ENCODE assay signal across 15 mouse cellular contexts in the genomic region with DNA sequence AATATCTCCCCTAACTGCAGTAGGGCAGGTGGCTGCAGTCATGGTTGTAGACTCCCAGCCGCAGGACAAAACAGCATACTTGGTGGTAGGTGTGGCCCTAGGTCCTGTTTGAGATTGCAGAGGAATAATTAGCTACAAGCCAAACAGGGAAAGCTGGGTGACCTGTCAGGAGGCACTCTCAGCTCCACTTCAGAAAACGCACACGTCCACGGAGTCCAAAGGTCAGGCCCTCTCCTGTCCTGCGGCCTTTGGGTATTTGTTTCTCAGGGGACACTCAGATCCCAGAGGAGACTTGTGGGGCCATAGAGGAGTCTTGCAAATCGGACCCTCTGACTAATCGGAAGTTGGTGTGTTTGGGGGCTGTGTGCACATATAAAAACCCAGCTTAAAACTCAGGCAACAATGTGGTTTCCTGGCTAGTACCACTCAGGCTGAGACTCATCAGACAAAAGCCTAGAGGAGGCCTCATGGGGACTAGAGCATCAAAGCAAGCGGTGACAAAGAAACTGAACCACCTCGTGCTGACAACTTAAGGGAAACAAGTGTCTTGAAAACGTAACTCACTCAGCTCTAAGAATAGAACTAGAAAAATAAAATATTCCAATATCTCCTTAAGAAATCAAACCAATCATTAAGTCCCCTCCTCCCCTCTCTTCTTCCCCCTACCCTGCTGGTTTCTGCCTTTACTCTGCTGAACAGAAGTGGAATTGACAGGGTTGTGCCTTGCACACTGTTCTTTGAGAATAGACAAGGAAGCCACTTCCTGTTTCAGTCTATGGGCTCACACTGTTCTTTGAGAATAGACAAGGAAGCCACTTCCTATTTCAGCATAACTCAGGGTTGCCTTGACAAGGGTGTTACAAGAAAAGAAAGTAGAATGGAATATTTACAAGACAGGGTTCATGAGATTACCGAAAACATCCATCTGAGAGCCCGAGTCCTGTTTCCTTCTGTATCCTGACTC. TPM values are rescaled to one million over a fixed set of nuclear protein-coding genes. Genes with fewer than 3 reads are reported as not detected.
A peak's percentile ranks its signal among the peaks of the same experiment; 100 is the strongest.
DNase-seq lines count a peak whose midpoint lies in the region; ATAC-seq and TF ChIP-seq lines count a peak whose summit lies in the region.
"Had no signal": no experiment of that assay in that cellular context is flagged by ENCODE, and none has a peak within 500 bp of the region (broad histone marks: within the 10 kb centered on the region; RNA-seq: fewer than 3 reads in every experiment).

No protein-coding gene starts in this region.

- peak; percentile 66 for ATAC-seq in monocyte, adult 5-6 weeks (replicated peaks; ENCODE audit: insufficient number of reproducible peaks, low FRiP score, low TSS enrichment, poor library complexity, severe bottlenecking)
- ATAC-seq: intestine, embryonic 15.5 days had no signal

- TF ChIP-seq CTCF in bone marrow macrophage, adult 2 months (IDR thresholded peaks at IDR 0.05; ENCODE audit: low read depth, low read length) = no peak

- H3K4me3 ChIP-seq in bone marrow macrophage, adult 2 months (ENCODE audit: insufficient read depth, low read length) = no peak overlapping the region
- H3K4me3 ChIP-seq: heart, embryonic 15.5 days; intestine, embryonic 15.5 days; midbrain, embryonic 12.5 days; neural tube, embryonic 15.5 days had no signal

- H3K4me1 ChIP-seq in bone marrow macrophage, adult 2 months (ENCODE audit: control insufficient read depth, insufficient read depth, low read length) = peaks cover 39% of the 10 kb centered on the region
- H3K4me1 ChIP-seq: heart, embryonic 15.5 days; intestine, embryonic 15.5 days; midbrain, embryonic 12.5 days; neural tube, embryonic 15.5 days had no signal

- intact Hi-C loops in left cerebral cortex, postnatal 14 days (cut with DNase I) = no loop called here

- TF ChIP-seq POLR2A in bone marrow macrophage, adult 2 months (IDR thresholded peaks at IDR 0.05; ENCODE audit: borderline replicate concordance, low read depth, low read length) = no peak

- peak; percentile 32 for DNase-seq in lung, postnatal 36 days
- DNase-seq in lung, postnatal 10 days = no peak
- DNase-seq in thymus, postnatal 4 days = peak; percentile 42
- DNase-seq in urinary bladder, postnatal 14 days (ENCODE audit: low spot score) = no peak
- DNase-seq in left cerebral cortex, postnatal 14 days (ENCODE audit: low spot score in 2 of 2) = no peak
- DNase-seq: adrenal gland, adult 2 months; gastrocnemius, postnatal 14 days had no signal

- H3K27ac ChIP-seq in bone marrow macrophage, adult 2 months (ENCODE audit: insufficient read depth, low read depth, low read length) = peak overlapping the region; percentile 61
- H3K27ac ChIP-seq: heart, embryonic 15.5 days; intestine, embryonic 15.5 days; liver, embryonic 14.5 days; midbrain, embryonic 12.5 days; neural tube, embryonic 15.5 days had no signal

RNA-seq across cellular contexts. Expression of a gene that starts 20.0 kb away (rescaled TPM):
- polyA plus RNA-seq in bone marrow macrophage, adult 2 months (2012; ENCODE audit: insufficient read depth, insufficient read length, missing spikeins) = 12.6 and 15.2 TPM in 2 replicates
- total RNA-seq in monocyte, adult 5-6 weeks (2017) = not detected in 3 replicates
- total RNA-seq in left cerebral cortex, postnatal 14 days (2021) = 10 to 100 TPM; 18.6 to 19.9 TPM

RNA-seq across cellular contexts. Expression of a gene that starts 40.1 kb away (rescaled TPM):
- 8.9 and 11.2 TPM in 2 replicates for polyA plus RNA-seq in bone marrow macrophage, adult 2 months (2012; ENCODE audit: insufficient read depth, insufficient read length, missing spikeins)
- 4.5 to 14.9 TPM (median 5.4 TPM) in 3 replicates for total RNA-seq in monocyte, adult 5-6 weeks (2017)
- total RNA-seq in left cerebral cortex, postnatal 14 days (2021) = 10 to 100 TPM; 19.9 to 22.1 TPM

RNA-seq across cellular contexts. Expression of a gene that starts 50.6 kb away (rescaled TPM):
- 0.15 TPM in 1 of 2 replicates, not detected in the other for polyA plus RNA-seq in bone marrow macrophage, adult 2 months (2012; ENCODE audit: insufficient read depth, insufficient read length, missing spikeins)
- 0.68 TPM in 1 of 3 replicates, not detected in the others for total RNA-seq in monocyte, adult 5-6 weeks (2017)
- total RNA-seq in left cerebral cortex, postnatal 14 days (2021) = 1 to 10 TPM in 1 of 2 experiments, under 1 TPM in 1; 0.92 to 2.2 TPM

RNA-seq across cellular contexts. Expression of a gene that starts 52.8 kb away (rescaled TPM):
- not detected in 2 replicates for polyA plus RNA-seq in bone marrow macrophage, adult 2 months (2012; ENCODE audit: insufficient read depth, insufficient read length, missing spikeins)
- 0.19 TPM in 1 of 3 replicates, not detected in the others for total RNA-seq in monocyte, adult 5-6 weeks (2017)
- total RNA-seq in left cerebral cortex, postnatal 14 days (2021) = not detected
- total RNA-seq: layer of hippocampus, postnatal 25 days had no signal

Comparison
In these comparisons a context has a peak if more than half of its experiments do, and no peak if none do; other contexts are left out.
1. DNase-seq: peak in lung, postnatal 36 days (single experiment) and thymus, postnatal 4 days (single experiment); none in lung, postnatal 10 days (single experiment), urinary bladder, postnatal 14 days (single experiment) and left cerebral cortex, postnatal 14 days (0 of 2).
2. RNA of a gene that starts 20.0 kb away (total RNA-seq): 18.6 to 19.9 TPM in left cerebral cortex, postnatal 14 days; not detected in monocyte, adult 5-6 weeks; every median in the first group is over 10 times any median in the second.